Mouse (Mus musculus): ENCODE measurements around the gene Csmd2. TPM values are rescaled to one million over a fixed set of nuclear protein-coding genes. Genes with fewer than 3 reads are reported as not detected.

Gene Csmd2
- total RNA-seq, 1 experiment = 0.80 TPM

GRCm38 (mm10) chr4:128391484-128391883 lies 403.8 kb downstream of the Csmd2 start:
- Histone ChIP-seq H3K4me1 (ENCODE audit: control insufficient read depth in 2 of 2, insufficient read depth in 2 of 2, low read length in 2 of 2, poor library complexity in 1 of 2) (no peaks in the 10 kb centered on the region), H3K27ac (ENCODE audit: insufficient read depth, low read depth, low read length, poor library complexity, severe bottlenecking) (no peak overlapping the region), H3K36me3 (ENCODE audit: control insufficient read depth, insufficient read depth, low read length, poor library complexity, severe bottlenecking) (no peaks in the 10 kb centered on the region), H3K4me3 (ENCODE audit: insufficient read depth in 1 of 2, low read depth in 1 of 2, low read length in 2 of 2, poor library complexity in 1 of 2, severe bottlenecking in 1 of 2) (no peak overlapping the region), H3K9me3 (ENCODE audit: control insufficient read depth, insufficient read depth, low read depth, low read length) (no peaks in the 10 kb centered on the region), H3K9ac (ENCODE audit: insufficient read depth, low read depth, low read length, poor library complexity, severe bottlenecking) (no peak overlapping the region)
- in situ Hi-C loops (cut with MboI; ENCODE audit: low sequenced_read_pairs in 2 of 2, unreplicated experiment in 2 of 2) = no loop called here
- DNase-seq (ENCODE audit: low read depth, low spot score) = no peak
- TF ChIP-seq ZC3H11A (IDR thresholded peaks at IDR 0.05; ENCODE audit: borderline replicate concordance, low read depth, low read length) (no peak), HCFC1 (IDR thresholded peaks at IDR 0.05; ENCODE audit: borderline replicate concordance, insufficient read depth, low read length) (no peak), ZNF384 (IDR thresholded peaks at IDR 0.05; ENCODE audit: low read depth, low read length) (no peak), MAFK (IDR thresholded peaks at IDR 0.05; ENCODE audit: insufficient read depth, low read depth, low read length) (no peak), CHD2 (IDR thresholded peaks at IDR 0.05; ENCODE audit: low read depth, low read length) (no peak)

- DNase-seq (ENCODE audit: low read depth, low spot score) = no peak
- H3K27ac ChIP-seq (ENCODE audit: insufficient read depth, low read depth, low read length, poor library complexity, severe bottlenecking) = no peak overlapping the region
- H3K4me1 ChIP-seq (ENCODE audit: control insufficient read depth in 2 of 2, insufficient read depth in 2 of 2, low read length in 2 of 2, poor library complexity in 1 of 2) = no peaks in the 10 kb centered on the region
- no peak overlapping the region for H3K4me3 ChIP-seq (ENCODE audit: insufficient read depth in 1 of 2, low read depth in 1 of 2, low read length in 2 of 2, poor library complexity in 1 of 2, severe bottlenecking in 1 of 2)
- no peaks in the 10 kb centered on the region for H3K9me3 ChIP-seq (ENCODE audit: control insufficient read depth, insufficient read depth, low read depth, low read length)
- in situ Hi-C loops (cut with MboI; ENCODE audit: low sequenced_read_pairs in 2 of 2, unreplicated experiment in 2 of 2) = no loop called here
- no peaks in the 10 kb centered on the region for H3K36me3 ChIP-seq (ENCODE audit: control insufficient read depth, insufficient read depth, low read length, poor library complexity, severe bottlenecking)
- no peak overlapping the region for H3K9ac ChIP-seq (ENCODE audit: insufficient read depth, low read depth, low read length, poor library complexity, severe bottlenecking)
- no peak for TF ChIP-seq ZNF384 (IDR thresholded peaks at IDR 0.05; ENCODE audit: low read depth, low read length)
- TF ChIP-seq MAFK (IDR thresholded peaks at IDR 0.05; ENCODE audit: insufficient read depth, low read depth, low read length) = no peak
- no peak for TF ChIP-seq HCFC1 (IDR thresholded peaks at IDR 0.05; ENCODE audit: borderline replicate concordance, insufficient read depth, low read length)
- TF ChIP-seq ZC3H11A (IDR thresholded peaks at IDR 0.05; ENCODE audit: borderline replicate concordance, low read depth, low read length) = no peak
- no peak for TF ChIP-seq CHD2 (IDR thresholded peaks at IDR 0.05; ENCODE audit: low read depth, low read length)
These were observed 404.6 kb downstream of the Csmd2 start for GRCm38 (mm10) chr4:128392279-128392678.

- no peaks in the 10 kb centered on the region for H3K4me1 ChIP-seq (ENCODE audit: control insufficient read depth in 2 of 2, insufficient read depth in 2 of 2, low read length in 2 of 2, poor library complexity in 1 of 2)
- no peaks in the 10 kb centered on the region for H3K9me3 ChIP-seq (ENCODE audit: control insufficient read depth, insufficient read depth, low read depth, low read length)
- H3K4me3 ChIP-seq (ENCODE audit: insufficient read depth in 1 of 2, low read depth in 1 of 2, low read length in 2 of 2, poor library complexity in 1 of 2, severe bottlenecking in 1 of 2) = no peak overlapping the region
- in situ Hi-C loops (cut with MboI; ENCODE audit: low sequenced_read_pairs in 2 of 2, unreplicated experiment in 2 of 2) = no loop called here
- H3K27ac ChIP-seq (ENCODE audit: insufficient read depth, low read depth, low read length, poor library complexity, severe bottlenecking) = no peak overlapping the region
- TF ChIP-seq MAFK (IDR thresholded peaks at IDR 0.05; ENCODE audit: insufficient read depth, low read depth, low read length) (no peak), CHD2 (IDR thresholded peaks at IDR 0.05; ENCODE audit: low read depth, low read length) (no peak), HCFC1 (IDR thresholded peaks at IDR 0.05; ENCODE audit: borderline replicate concordance, insufficient read depth, low read length) (no peak), ZC3H11A (IDR thresholded peaks at IDR 0.05; ENCODE audit: borderline replicate concordance, low read depth, low read length) (no peak), ZNF384 (IDR thresholded peaks at IDR 0.05; ENCODE audit: low read depth, low read length) (no peak)
- H3K36me3 ChIP-seq (ENCODE audit: control insufficient read depth, insufficient read depth, low read length, poor library complexity, severe bottlenecking) = no peaks in the 10 kb centered on the region
- DNase-seq (ENCODE audit: low read depth, low spot score) = no peak
- H3K9ac ChIP-seq (ENCODE audit: insufficient read depth, low read depth, low read length, poor library complexity, severe bottlenecking) = no peak overlapping the region
These were observed 406.2 kb downstream of the Csmd2 start for GRCm38 (mm10) chr4:128393864-128394263.

- no peak overlapping the region for H3K27ac ChIP-seq (ENCODE audit: insufficient read depth, low read depth, low read length, poor library complexity, severe bottlenecking)
- H3K4me1 ChIP-seq (ENCODE audit: control insufficient read depth in 2 of 2, insufficient read depth in 2 of 2, low read length in 2 of 2, poor library complexity in 1 of 2) = no peaks in the 10 kb centered on the region
- H3K9me3 ChIP-seq (ENCODE audit: control insufficient read depth, insufficient read depth, low read depth, low read length) = no peaks in the 10 kb centered on the region
- H3K4me3 ChIP-seq (ENCODE audit: insufficient read depth in 1 of 2, low read depth in 1 of 2, low read length in 2 of 2, poor library complexity in 1 of 2, severe bottlenecking in 1 of 2) = no peak overlapping the region
- H3K9ac ChIP-seq (ENCODE audit: insufficient read depth, low read depth, low read length, poor library complexity, severe bottlenecking) = no peak overlapping the region
- no peak for DNase-seq (ENCODE audit: low read depth, low spot score)
- in situ Hi-C loops (cut with MboI; ENCODE audit: low sequenced_read_pairs in 2 of 2, unreplicated experiment in 2 of 2) = no loop called here
- TF ChIP-seq ZC3H11A (IDR thresholded peaks at IDR 0.05; ENCODE audit: borderline replicate concordance, low read depth, low read length) (no peak), HCFC1 (IDR thresholded peaks at IDR 0.05; ENCODE audit: borderline replicate concordance, insufficient read depth, low read length) (no peak), ZNF384 (IDR thresholded peaks at IDR 0.05; ENCODE audit: low read depth, low read length) (no peak), MAFK (IDR thresholded peaks at IDR 0.05; ENCODE audit: insufficient read depth, low read depth, low read length) (no peak), CHD2 (IDR thresholded peaks at IDR 0.05; ENCODE audit: low read depth, low read length) (no peak)
- H3K36me3 ChIP-seq (ENCODE audit: control insufficient read depth, insufficient read depth, low read length, poor library complexity, severe bottlenecking) = no peaks in the 10 kb centered on the region
These were observed 409.0 kb downstream of the Csmd2 start for GRCm38 (mm10) chr4:128396616-128397015.

- Histone ChIP-seq H3K4me1 (ENCODE audit: control insufficient read depth in 2 of 2, insufficient read depth in 2 of 2, low read length in 2 of 2, poor library complexity in 1 of 2) (no peaks in the 10 kb centered on the region), H3K36me3 (ENCODE audit: control insufficient read depth, insufficient read depth, low read length, poor library complexity, severe bottlenecking) (no peaks in the 10 kb centered on the region), H3K4me3 (ENCODE audit: insufficient read depth in 1 of 2, low read depth in 1 of 2, low read length in 2 of 2, poor library complexity in 1 of 2, severe bottlenecking in 1 of 2) (no peak overlapping the region), H3K9ac (ENCODE audit: insufficient read depth, low read depth, low read length, poor library complexity, severe bottlenecking) (no peak overlapping the region), H3K9me3 (ENCODE audit: control insufficient read depth, insufficient read depth, low read depth, low read length) (no peaks in the 10 kb centered on the region), H3K27ac (ENCODE audit: insufficient read depth, low read depth, low read length, poor library complexity, severe bottlenecking) (no peak overlapping the region)
- TF ChIP-seq CHD2 (IDR thresholded peaks at IDR 0.05; ENCODE audit: low read depth, low read length) = no peak
- no peak for TF ChIP-seq HCFC1 (IDR thresholded peaks at IDR 0.05; ENCODE audit: borderline replicate concordance, insufficient read depth, low read length)
- TF ChIP-seq ZC3H11A (IDR thresholded peaks at IDR 0.05; ENCODE audit: borderline replicate concordance, low read depth, low read length) = no peak
- TF ChIP-seq ZNF384 (IDR thresholded peaks at IDR 0.05; ENCODE audit: low read depth, low read length) = no peak
- TF ChIP-seq MAFK (IDR thresholded peaks at IDR 0.05; ENCODE audit: insufficient read depth, low read depth, low read length) = no peak
- in situ Hi-C loops (cut with MboI; ENCODE audit: low sequenced_read_pairs in 2 of 2, unreplicated experiment in 2 of 2) = no loop called here
- DNase-seq (ENCODE audit: low read depth, low spot score) = no peak
These were observed 410.1 kb downstream of the Csmd2 start for GRCm38 (mm10) chr4:128397804-128398203.
